Mouse (Mus musculus): ENCODE results near the gene Alg11.

DNA sequence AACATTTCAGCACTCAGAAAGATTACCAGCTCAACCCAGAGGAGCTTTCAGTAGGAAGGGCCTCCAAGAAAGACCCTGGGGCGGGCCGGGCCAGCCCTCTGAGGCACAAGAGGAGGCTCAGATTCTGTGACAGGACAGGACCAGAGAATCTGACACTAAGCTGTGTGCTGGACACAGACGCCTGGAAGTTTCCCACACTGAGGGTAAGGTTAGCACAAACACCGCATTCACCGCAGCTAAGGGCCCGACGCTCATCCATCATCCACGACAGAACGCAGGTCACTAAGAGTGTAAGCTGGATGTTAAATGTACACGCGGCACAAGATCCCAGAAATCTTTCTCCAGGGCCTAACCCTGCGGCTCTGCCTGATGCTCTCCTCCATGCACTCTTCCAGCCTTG, 16.8 kb upstream of the Alg11 start:
- no peak for TF ChIP-seq CTCF (IDR thresholded peaks at IDR 0.05; ENCODE audit: control insufficient read depth, insufficient read depth, low read length)
- no peak for TF ChIP-seq POLR2A (IDR thresholded peaks at IDR 0.05; ENCODE audit: borderline replicate concordance, control insufficient read depth, low read depth, low read length)

All from bone marrow, adult 2 months (tissue).